14 mouse cellular contexts compared by ENCODE assay signal in the genomic region with DNA sequence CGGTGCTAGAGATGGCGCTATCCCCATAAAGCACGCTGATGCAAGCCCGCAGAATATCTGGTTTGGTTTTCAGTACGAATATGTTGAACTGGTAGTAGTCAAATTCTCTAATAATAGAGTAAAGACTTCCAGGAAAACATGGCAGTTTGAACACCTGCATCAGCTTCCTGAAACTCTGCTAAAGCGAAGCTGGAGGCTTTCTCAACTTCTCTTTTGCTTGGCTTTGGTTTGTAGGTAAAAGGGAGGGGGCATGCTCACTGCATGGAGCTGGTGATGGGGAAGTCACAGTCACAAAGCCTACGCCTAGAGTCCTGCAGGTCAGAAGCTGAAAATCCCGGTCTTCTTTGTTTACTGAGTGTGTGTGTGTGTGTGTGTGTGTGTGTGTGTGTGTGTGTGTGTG.
"Had no signal": no experiment of that assay in that cellular context is flagged by ENCODE, and none has a peak within 500 bp of the region (broad histone marks: within the 10 kb centered on the region; RNA-seq: fewer than 3 reads in every experiment).

No protein-coding gene starts in this region.

- H3K36me3 ChIP-seq: intestine, embryonic 15.5 days; limb, embryonic 13.5 days; liver, embryonic 15.5 days; midbrain, embryonic 15.5 days; neural tube, embryonic 13.5 days had no signal

- H3K4me2 ChIP-seq: intestine, embryonic 15.5 days; limb, embryonic 13.5 days; liver, embryonic 11.5 days; liver, embryonic 15.5 days; lung, embryonic 14.5 days; midbrain, embryonic 11.5 days; midbrain, embryonic 15.5 days; neural tube, embryonic 13.5 days had no signal

- H3K4me1 ChIP-seq: midbrain, embryonic 15.5 days; neural tube, embryonic 13.5 days had no signal

- ATAC-seq: intestine, embryonic 15.5 days; midbrain, embryonic 15.5 days had no signal

- H3K9me3 ChIP-seq: intestine, embryonic 15.5 days; limb, embryonic 13.5 days; midbrain, embryonic 15.5 days; neural tube, embryonic 13.5 days had no signal

- DNase-seq: kidney, adult 18-20 months; kidney, postnatal 10 days; left cerebral cortex, postnatal 4 days; lung, embryonic 14.5 days; lung, postnatal 14 days; right cerebral cortex, postnatal 25 days had no signal

- H3K27me3 ChIP-seq: intestine, embryonic 15.5 days; limb, embryonic 13.5 days; liver, embryonic 15.5 days; midbrain, embryonic 15.5 days; neural tube, embryonic 13.5 days had no signal

- H3K27ac ChIP-seq: intestine, embryonic 15.5 days; limb, embryonic 13.5 days; liver, embryonic 15.5 days; midbrain, embryonic 15.5 days; neural tube, embryonic 13.5 days; stomach, postnatal 0 days had no signal

- H3K9ac ChIP-seq: intestine, embryonic 15.5 days; limb, embryonic 13.5 days; liver, embryonic 15.5 days; lung, embryonic 14.5 days; midbrain, embryonic 15.5 days; neural tube, embryonic 13.5 days had no signal

- H3K4me3 ChIP-seq: intestine, embryonic 15.5 days; limb, embryonic 13.5 days; liver, embryonic 15.5 days; midbrain, embryonic 15.5 days; neural tube, embryonic 13.5 days had no signal
